Mouse (Mus musculus) liver (tissue): ENCODE data around the gene Tm4sf1.

Source experiments
- DNase-seq: peaks from one replicate; pipeline ENCODE4 v3.0.0-alpha.2; 2020; ENCODE audit warnings: mixed read lengths

The Tm4sf1 gene

DNA sequence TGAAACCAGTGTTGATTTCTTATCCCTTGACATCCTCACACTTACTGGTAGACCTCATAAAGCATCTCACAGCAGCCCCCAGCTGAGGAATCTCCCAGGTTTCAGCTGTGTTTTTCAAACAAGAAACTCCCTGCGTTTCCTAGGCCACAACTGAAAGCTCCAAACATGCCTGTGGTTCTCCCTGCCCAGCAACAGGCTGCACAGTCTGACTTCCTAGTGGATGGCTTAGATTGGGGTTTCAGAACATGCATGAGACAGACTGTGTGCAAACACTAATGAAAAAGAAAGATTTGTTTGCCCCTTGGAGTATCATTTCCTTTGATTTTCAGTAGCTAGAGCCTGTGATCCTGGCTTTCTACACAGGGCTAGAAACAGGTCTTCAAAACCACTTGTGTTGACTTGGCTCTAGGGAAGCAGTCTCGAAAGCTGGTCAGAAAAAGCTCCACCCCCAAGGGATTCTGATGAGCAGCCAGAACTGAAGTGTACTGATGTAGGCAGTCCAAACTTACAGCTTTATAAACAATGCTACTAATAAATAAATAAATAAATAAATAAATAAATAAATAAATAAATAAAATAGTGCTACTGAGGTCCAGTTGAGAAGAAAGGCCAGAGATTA is at the start of gene Tm4sf1:
TSS of gene Tm4sf1 (minus strand) at position 68 of the 619 bp plus-strand sequence.
- DNase-seq: no peak

- DNase-seq: peak; percentile 10
Observed at GRCm38 (mm10) chr3:57344811-57345210, 43.0 kb upstream of the Tm4sf1 start.

DNA sequence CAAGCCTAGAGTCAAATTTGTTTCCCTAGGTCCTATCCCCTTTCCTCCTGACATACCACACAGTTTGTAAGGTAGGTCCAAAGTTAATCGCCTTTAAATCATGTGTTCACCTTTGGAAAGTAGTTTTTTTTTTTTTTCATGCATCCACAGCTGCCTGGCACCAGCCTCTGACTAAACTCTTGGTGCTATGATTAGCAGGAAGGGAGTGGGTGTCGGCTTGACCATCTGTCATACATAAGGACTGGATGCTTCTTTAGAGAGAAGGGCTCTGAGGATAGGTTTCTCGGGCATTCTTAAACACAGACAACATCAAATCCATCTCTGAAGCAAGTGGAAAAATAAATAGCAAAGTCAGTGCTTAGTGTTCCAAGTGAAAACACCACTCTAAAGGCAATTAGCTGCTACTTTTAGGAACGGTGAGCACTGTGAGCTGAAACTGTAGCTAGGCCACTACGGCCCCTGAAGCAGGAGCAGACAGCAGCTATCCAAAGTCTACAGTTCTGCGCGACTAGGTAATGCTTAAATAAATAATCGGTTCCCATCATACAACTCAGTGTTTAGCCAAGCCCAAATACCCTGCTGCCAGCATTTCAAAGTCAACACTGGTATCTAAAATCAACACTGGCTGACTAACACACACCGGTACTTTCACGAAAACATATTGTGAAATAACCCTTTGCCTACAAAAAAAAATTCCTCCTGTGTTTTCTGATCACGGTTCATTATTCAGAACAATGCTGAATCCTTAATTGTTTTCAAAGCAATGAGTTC is 42.2 kb upstream of the Tm4sf1 start:
- peak; percentile 20 for DNase-seq

GRCm38 (mm10) chr3:57342976-57343375 is 41.2 kb upstream of the Tm4sf1 start:
- DNase-seq: no peak

DNA sequence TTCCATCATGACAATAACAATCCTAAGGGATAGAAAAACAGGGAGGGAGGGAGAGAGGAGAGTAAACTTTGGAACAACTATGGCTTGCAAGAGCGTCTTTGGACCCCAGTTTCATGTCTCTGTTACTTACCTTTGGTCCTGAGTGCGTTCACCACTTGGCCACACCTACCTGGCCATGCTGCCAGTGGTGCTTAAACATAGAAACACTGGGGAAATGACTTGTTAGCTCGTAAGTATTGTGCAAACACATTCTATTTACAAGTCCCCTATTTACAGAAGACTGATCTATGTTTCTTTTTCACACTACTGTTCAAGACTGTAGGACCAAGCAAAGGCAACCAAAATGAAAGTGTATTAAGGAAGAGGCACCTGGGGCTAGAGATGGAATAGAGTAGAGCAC is 39.5 kb upstream of the Tm4sf1 start:
- no peak for DNase-seq

GRCm38 (mm10) chr3:57335080-57335815 is 33.5 kb upstream of the Tm4sf1 start:
- no peak for DNase-seq

GRCm38 (mm10) chr3:57327941-57328340 is 26.2 kb upstream of the Tm4sf1 start:
- DNase-seq: no peak

DNA sequence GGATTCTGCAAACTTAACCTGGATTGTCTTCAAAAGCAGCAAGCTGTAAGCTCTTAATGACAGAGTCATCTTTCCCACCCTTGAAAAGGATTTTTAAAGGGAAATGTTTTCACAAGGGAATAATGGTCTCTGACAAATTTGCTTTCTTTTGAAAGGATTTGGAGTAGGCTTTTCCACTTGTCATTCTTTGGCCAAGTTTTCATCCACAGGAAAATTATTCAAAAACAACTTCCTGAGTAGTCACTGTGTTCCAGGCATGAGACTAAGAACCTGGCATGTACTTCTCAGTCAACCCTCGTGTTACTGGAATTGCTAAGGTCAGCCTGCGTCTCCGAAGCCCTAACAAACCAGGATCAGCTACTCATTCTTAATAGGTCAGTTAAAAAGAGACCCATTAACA is 5.3 kb upstream of the Tm4sf1 start:
- no peak for DNase-seq

DNA sequence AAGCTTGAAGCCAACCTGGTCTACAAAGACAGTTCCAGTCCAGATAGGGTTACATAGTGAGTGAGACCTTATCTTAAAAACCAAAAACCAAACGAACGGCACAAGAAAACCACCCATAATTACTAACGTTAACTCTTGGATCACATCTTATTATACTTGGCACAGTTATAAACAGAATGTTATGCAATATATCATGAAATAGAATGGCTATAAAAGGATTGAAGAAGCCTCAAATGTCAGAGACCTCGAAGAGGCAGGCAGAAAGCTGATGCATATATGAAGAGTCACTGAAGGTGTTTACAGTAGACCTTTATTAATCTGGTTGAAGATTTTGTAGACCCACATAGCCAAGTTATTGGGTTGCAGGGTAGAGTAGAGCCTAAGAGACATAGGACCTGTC is 3.8 kb upstream of the Tm4sf1 start:
- DNase-seq: no peak

DNA sequence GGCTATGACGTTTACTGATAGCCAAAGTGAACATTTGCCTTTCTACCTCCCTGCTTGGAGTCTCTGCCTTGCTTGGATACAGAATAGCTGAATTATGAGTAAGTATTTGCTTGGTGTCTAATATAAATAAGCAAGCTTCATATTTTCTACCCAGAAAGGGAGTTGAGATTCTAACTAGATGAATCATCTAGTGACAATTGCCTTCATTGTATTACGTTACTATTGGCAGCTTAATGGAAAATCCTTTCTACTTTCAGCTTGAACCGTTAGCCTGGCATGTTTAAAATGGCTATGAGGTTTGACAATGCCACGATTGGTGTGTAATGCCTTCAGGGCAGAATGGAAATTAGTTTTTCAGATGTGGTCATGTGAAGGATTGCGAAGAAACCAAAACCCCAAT is 2.7 kb upstream of the Tm4sf1 start:
- DNase-seq: no peak

- no peak for DNase-seq
Observed at GRCm38 (mm10) chr3:57304050-57304449, 2.3 kb upstream of the Tm4sf1 start.

GRCm38 (mm10) chr3:57303486-57303885 is 1.7 kb upstream of the Tm4sf1 start:
- no peak for DNase-seq

- DNase-seq: no peak
Observed at GRCm38 (mm10) chr3:57302886-57303285, 1.1 kb upstream of the Tm4sf1 start.

GRCm38 (mm10) chr3:57301366-57301765 is 422 bp downstream of the Tm4sf1 start:
- DNase-seq: no peak

GRCm38 (mm10) chr3:57297991-57298390 is 3.8 kb downstream of the Tm4sf1 start:
- no peak for DNase-seq

DNA sequence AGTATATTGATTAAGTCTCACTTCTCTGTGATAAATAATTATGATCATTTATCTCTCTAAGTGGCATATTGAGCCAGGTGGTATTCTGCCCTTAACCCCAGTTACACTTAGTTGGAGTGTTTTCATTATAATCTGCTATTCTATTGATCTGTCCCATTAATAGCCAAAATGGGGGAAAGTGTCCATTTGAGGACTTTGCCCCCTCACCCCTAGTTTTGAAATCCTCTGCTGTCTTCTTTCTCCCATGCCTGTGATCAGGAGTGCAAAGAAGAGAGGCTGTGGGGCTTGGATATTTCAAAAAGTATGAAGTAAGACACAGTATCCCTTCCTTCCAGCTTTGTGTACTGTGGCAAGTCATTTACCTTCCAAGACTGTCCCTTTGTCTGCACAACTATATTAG is 5.2 kb downstream of the Tm4sf1 start:
- DNase-seq: no peak

GRCm38 (mm10) chr3:57295631-57296030 is 6.2 kb downstream of the Tm4sf1 start:
- DNase-seq: no peak

- DNase-seq: no peak
Observed at GRCm38 (mm10) chr3:57294742-57295525, 6.9 kb downstream of the Tm4sf1 start.

DNA sequence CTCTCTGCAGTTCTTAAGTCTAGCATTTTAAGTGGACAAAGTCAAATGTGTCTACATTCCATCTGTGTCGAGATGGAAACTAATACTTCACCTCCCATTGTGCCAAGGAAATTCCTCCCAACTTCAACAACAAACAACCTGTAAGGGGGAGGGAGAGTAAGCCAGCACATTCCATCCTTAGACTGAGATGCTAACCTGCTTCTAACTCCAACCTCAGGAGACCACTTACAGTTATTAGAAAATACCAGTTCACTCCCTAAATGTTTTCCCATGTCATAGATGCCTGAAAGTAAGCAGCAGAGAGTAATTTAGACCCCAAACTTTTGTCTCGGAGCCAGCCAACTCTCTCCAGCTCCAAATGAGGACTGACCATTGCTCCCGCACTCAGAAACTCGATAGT is 7.9 kb downstream of the Tm4sf1 start:
- DNase-seq: no peak

DNA sequence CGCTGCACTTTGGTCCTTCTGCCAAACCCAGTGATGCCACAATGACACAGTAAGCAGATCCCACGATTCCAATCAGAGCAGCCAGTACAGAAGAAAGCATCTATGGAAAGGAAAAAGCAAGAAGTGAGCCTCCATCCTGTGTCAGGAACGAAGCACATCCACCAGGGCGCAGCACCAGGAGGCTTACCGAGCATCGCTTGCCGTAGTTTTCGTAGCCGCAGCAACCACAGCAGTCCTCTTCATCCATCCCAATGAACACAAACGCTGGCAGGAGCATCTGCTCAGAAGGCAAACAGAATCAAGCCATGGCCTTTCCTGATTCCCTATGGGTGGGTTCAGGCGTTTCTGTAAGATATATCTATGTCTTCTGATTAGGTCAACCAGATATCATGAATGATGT is 9.0 kb downstream of the Tm4sf1 start:
- DNase-seq: no peak

DNA sequence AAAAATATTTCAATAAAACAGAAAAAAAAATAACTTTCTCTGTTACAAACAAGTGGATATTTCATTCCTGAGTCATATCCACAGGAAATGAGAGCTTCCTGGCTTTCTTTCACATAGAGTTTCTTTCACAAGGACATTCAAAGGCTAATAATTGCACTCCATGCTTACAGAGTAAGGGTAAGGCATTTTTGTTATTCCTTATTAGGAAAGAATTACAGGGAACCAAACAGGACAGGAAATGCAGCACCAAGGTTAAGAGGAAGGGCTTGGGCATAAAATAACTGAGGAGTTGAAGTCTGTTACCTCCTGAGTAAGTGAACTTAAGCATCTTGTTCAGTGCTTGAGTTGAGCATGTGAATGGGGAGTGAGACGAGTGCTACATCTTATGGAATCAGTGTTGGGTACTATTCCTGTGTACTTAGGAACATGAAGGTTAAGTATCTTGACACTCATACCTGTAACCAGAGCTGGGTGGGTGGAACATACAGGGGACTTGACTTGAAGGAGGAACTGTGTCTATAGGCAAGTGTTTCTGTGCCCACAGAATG is 12.8 kb downstream of the Tm4sf1 start:
- DNase-seq: no peak

GRCm38 (mm10) chr3:57287854-57288720 is 13.7 kb downstream of the Tm4sf1 start:
- DNase-seq: no peak
